Mouse (Mus musculus): ENCODE measurements around the gene Aff1.

Aff1 gene

DNA sequence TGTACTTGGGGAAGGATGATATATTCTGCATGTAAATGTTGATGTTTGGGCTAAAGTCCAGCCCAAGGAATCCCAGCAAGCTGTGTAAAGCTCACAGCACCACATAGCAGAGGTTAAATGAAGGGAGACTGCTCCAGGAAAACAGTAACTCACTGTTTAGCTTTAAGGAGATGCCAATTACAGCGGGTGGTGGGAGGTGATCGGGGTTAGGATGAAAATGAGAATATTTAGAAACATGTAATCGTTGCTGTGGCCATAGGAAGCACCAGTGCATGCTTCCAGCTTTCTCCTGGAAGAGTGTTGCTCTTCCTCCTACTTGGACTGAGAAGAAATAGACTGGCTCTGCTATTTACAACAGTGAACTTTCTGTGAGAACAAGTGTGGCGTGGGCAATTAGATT, 80.1 kb downstream of the Aff1 start:
- DNase-seq (ENCODE audit: low spot score): no peak

DNA sequence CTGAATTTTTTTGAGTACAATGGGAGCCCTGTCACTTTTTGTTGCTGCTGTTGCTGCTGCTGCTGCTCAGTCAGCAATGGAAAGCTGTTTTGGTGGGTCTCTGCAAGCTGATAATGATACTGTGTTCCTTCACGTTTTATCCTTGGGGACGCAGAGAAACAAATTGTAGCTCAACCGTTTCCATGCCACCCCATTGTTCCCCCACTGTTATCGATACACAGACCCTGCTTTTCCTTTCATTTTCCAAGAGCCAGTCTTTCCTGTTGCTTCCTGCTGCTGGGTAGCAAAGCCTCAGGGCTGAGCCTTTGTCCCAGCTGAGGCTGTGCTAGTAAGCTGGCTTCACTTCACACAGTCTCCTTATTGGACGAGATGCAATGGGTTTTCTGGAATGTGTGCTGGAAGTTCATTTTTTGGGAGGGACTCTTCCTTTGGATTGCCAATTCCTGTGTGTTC, 81.0 kb downstream of the Aff1 start:
- DNase-seq (ENCODE audit: low spot score): peak; percentile 40

DNA sequence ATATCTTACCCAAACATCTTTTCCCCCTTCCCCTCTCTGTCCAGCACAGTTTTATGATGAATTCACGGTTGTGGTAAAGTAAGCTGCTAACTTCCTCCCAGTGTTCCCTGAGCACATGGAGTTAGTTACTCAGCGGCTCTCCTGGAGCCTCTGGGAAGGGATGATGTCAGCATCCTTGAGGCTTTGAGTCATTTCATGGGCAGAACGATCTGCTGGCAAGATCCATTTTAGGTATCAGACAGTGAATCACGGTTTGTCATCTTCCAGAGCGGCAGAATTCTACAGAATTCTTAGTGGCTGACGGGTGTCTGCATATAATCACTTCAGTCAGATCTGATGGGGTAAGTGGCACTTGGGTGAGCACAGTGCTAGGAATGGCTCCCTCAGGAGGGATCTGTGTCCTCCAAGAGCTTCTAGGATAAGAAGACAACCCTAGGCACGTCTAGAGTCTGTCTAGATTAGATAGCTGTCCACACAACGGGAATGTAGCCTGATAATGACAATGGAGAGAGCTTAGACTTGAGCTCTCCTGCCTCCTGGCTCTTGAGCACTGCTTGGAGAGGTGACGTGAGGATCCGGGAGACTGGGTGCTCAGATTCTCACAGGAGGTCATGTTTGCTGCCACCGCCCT, 82.6 kb downstream of the Aff1 start:
- no peak for DNase-seq (ENCODE audit: low spot score)

DNA sequence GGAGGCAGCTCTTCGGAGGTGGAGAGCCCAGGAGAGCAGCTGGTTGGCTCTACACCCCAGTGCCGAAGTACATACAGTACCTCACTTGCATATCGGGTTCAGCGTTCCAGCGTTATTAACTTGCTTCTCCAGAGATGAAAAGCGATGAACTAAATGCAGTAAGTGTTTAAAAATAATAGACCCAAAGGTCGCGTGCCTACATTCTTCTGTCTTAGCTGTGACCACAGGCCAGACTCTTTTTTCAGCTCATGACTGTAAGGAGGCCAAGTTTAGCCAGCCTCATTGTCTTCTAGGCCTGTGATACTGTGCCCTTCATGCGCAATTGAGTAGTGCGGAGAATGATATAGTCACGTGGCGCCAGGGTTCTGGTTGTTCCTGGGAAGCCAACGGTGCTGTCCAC, 83.3 kb downstream of the Aff1 start:
- DNase-seq (ENCODE audit: low spot score): no peak

DNA sequence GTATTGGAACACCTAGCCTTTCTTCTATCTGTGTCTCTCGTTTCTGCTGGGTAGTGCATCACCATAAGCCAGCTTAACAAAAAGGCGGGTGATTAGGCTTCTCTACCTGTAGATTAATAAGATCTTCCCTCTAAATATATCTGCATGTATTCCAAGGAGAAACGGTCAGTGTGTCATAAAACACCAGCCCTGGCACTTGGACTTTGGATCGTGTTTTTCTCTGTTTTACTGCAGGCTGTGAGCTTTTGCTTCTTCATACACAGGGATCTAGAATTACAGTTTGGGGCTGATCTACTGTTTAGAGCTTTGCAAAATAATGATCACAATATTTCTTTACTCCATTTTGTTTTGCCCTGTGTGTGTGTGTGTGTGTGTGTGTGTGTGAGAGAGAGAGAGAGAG, 84.7 kb downstream of the Aff1 start:
- no peak for DNase-seq (ENCODE audit: low spot score)

DNA sequence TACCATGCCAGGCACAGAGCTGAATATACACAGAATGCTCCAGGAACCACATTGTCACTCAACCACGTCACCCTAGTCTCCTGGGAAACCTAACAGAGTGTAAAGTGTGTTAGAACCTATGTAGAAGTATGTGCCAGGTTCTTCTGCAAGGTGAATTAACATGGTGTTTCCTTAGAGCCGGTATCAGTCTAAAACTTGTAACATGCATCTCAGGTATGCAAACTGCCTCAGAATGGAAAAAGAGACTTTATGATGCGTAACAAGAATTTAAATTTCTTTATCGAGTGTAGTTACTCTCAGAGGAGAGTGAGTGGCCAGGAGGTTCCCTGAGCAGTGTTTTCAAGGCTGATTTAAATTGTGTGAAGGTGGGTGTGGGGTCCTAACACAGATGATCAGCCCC, 85.3 kb downstream of the Aff1 start:
- no peak for DNase-seq (ENCODE audit: low spot score)

DNA sequence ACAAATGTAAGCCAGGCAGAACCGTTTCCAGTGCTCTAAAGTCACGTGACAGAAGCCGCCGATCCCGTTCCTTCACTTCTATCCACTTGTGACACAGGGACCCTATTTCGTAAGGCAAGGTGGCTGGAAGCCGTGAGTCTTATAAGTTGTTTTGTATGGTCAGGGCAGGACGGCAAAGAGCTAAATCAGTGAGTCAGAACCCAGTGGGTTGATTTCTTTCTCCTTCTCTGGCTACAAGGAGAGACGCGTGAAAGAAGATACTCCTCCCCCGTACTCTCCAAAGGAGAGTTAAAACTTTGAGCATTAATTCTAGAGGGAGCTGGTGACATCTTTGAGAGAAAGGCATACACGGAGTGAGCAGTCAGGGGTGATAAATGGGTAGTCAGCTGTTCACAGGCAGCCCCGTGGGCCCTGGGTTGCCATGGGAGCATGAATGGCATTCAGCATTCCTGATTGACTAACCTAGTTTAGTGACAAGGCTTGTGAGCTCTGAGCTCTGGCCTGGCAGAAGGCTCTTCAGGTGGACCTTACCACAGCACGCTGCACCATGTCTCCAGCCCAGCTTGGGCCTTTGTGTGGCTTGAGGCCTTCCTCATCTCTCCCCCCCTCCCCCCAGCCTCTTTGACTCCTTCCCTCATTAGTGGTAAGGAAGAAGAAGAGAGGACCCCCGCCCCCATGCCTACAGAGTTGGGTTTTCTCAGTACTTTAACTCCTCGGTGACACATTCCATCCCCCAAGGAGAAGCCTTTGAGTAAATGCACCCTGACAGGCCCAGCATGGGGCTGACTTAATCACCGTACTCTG, 86.3 kb downstream of the Aff1 start:
- DNase-seq (ENCODE audit: low spot score): peak; percentile 43

DNA sequence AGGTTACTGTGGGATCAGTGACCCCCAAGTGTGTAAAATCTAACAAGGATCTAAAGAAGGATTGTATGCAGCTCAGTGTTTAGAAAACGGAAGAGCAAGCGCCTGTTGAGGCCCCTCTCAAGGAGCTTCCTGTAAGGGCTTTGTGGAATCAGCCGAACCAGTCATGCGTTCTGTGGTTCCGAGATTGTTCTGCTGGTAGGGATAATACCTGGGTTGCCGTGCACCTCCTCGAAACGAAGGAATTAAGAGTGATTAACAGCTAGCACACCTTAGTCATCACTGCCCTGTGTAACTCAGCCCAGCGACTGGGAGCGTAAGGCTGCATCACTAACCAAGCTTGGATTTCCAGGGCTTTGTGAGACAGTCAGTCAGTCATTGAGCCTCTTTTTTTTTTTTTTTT, 87.7 kb downstream of the Aff1 start:
- DNase-seq (ENCODE audit: low spot score): no peak

DNA sequence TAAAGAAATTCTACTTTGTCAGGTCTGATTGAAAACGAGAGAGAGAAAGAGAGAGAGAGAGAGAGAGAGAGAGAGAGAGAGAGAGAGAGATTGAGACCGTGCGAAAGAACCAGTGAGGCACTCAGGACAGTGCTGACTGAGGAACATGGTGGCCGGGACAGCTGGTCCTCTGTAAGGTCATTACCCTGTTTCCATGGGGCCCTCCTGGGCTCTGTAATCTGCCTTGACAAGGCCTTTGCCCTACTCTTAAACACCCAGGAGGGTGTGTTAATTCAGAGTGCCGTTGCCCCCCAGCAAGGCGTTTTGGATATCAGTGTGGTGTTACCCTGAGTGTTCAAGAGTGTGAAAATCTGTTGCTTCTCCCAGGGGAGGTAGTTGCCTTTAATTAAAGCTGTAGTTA, 88.1 kb downstream of the Aff1 start:
- DNase-seq (ENCODE audit: low spot score): no peak

DNA sequence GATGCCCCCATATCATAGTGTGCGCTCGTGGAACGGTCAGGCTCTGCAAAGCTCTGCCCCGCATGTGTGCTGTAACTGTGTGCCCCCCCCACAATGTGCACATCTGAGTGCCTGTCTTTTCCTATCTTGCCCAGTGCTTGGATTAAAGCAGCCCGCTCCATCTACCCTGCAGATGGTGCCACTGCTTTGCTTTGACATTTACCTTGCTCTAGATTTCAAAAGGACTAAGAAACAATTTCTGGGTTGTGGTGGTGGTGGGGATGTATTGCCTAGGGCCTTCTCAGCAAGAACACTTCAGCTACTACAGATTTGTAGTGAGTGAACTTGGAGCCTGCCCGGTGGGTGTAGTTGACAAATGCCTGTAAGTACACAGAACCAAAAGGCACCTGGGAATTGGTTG, 88.7 kb downstream of the Aff1 start:
- no peak for DNase-seq (ENCODE audit: low spot score)

DNA sequence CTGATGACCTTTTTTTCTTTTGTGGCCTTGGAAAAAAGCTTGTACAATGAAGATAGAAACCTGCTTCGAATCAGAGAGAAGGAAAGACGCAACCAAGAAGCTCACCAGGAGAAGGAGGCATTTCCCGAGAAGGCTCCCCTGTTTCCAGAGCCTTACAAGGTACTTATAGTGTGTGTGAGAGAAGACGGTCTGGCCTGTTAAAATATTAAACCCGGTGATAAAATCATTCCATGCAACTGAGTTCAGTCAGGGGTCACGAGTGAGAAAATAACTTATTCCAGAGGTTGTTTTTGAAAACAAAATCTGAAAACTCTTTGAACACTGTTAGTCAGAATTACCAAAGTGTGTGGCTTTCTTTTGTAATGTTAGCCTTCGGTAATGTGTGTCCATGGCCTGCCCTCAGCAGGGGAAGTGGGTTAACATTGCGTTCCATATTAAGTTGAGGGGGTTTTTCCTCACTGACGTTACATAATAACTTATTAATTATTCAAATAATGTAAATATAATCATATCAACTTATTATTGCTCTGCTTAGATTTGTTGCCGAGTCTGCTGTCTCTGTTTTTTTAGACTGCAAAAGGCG, 91.0 kb downstream of the Aff1 start:
- no peak for DNase-seq (ENCODE audit: low spot score)

DNA sequence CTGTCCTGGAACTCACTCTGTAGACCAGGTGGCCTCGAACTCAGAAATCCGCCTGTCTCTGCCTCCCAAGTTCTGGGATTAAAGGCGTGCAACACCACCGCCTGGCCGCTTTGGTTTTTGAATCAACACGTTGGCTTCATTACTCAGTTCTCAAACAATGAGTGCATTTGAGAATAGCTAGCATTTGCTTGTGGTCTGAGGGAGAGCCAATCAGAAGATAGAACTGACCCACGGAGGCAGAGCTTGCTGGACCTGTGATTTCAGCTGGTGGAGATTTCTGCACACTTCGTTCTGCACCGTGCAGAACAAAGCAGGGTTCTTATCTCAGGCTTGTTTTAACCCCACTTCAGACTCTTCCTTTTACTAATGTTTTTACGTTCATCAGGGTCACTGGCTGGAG, 93.9 kb downstream of the Aff1 start:
- DNase-seq (ENCODE audit: low spot score): no peak

DNA sequence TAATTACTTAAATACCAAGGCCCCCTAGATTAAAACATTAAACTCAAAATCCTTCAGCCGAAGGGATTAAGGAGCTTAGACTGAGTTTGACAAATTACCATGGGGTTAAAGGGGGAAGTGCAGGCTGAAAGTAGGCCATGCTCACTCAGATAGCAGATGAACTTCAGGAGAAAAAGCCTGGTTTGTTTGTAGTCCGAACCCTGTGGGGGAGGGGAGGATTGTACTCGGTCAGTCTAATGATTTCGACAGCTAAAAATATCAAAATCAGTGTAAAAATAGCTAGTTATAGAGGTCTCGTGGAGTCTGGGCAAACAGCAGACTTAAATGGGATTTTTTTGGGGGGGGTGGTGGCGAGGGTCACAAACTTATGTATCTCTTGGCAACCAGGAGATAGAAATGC, 96.3 kb downstream of the Aff1 start:
- no peak for DNase-seq (ENCODE audit: low spot score)

DNA sequence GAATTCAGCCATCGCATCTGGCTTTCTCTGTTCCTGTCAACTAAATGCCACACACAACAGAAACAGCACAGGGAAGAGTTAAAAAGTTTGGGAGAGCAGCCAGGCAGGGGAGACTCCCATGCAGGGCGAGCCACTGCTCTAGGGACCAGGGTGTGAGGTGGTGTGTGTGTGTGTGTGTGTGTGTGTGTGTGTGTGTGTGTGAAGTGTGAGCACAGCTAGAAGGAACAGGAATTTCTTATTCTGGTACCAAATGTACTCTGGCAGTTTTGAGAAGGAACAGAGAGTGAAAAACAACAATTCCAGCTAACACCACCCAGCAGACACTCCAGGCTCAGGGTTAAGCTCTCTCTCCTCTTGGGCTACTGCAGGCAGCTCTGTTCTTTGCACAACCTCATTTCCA, 96.8 kb downstream of the Aff1 start:
- DNase-seq (ENCODE audit: low spot score): peak; percentile 51

DNA sequence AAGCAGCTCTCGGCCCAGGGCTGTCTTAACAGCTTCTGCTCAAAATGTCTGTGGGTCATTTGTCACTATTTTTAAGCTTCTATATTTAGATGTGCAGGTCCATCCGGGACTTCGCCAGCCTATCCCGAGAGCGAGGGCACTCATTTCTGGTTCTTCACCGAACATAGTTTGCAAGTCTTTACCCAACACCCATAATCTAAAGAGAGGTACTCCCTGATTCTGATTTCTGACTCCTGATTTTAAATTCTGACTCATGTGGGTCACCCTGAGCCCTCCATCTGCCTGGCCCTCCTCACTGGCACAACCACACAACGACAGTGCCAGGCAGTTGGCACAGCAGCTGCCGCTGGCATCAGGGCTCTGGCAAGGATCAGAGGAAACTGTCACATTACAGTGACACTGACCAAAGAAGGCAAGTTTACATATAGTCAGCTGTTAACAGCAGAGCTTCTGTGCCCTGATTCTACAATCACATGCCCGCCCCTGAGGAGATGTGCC, 97.5 kb downstream of the Aff1 start:
- no peak for DNase-seq (ENCODE audit: low spot score)

DNA sequence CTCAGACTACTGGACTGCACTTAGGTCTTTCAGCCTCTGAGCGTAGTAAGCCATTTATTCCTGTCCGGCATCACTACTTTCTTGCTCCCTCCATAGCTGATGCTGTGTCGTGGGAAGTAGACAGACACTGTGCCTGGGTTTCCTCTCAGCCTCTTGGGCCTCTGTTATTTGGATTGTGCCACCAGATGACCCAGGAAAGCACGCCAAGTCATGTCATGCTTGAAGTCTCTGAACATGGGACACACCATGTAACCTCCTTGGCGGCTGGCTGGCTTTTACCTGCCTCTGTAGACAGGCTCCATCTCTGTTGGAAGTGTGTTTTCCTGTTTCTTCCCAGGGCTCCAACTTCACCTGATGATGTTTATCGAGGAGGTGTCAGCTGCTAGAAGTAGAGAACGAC, 99.6 kb downstream of the Aff1 start:
- DNase-seq (ENCODE audit: low spot score): no peak

DNA sequence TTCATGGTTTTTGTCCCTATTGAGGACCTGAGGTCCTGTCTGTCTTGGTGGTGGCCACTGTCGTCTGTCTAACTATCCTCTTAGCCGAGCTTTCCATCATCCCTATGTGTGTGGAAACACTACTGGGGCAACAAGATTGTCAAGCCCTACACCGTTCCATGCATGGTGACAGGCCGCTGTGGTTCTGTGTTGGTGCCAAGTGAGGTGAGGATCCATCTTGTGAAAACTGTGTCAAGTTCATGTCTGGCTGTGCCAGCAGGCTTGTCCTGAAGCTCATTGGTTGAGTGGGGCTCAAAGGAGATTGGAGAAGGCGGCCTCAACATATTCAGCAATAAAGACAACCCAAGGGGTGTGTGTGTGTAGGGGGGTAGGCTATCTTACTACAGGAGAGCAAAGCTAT, 102.9 kb downstream of the Aff1 start:
- DNase-seq (ENCODE audit: low spot score): no peak

DNA sequence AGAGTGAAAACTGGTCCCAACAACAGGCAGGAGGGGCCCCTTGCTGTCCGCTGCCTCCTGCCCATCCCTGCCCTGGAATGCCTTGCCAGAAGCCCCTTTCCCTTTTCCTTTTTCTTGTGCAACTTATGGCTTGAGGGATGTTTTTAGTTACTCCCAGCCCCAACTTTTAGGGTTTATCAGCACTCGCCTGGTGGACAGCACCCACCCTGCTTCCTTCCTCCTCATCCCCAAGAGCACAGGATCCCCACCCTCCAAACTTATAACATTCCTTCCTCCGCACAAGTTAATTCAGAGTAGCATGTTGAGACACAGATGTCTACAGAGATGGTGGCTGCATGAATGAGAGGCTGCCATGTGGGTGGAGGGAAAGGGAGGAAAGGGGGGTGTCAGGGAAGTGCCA, 103.9 kb downstream of the Aff1 start:
- DNase-seq (ENCODE audit: low spot score): no peak

DNA sequence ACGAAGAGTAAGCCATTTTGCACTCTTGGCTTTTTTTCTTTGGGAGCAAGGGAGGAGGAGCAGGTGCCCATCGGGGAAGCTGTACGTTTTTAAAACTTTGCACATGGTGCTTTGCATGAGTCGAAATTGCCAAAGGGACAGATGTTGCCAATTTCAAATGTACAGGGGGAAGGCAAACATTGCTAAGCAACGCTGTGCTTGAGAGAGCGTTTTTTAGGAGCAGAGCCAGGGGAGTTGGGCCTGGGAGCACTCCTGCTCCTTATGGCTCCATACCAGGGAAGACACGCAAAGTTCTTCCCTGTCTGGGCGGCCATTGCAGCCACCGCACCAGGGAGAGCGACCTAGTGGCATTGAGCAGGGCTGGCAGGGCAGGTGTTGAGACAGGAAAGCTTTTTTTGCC, 105.6 kb downstream of the Aff1 start:
- no peak for DNase-seq (ENCODE audit: low spot score)

DNA sequence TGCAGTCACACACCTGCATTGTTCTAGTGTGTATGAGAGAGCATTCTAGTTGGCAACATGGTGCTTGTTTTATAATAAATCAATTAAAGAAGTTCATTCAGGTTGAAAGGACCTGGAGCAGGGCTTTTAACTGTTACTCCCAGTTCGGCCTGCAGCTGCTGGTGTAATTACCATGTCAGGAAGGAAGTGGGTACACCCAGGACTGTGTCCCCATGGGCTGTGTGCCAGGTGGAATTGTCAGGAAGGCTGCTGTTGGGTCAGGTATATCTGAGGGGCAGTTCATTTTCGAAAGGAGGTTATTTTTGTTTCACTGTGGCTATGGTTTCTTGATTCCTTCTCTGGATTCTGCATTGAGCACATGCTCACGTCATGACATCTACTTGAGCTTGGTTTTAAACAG, 107.3 kb downstream of the Aff1 start:
- no peak for DNase-seq (ENCODE audit: low spot score)

DNA sequence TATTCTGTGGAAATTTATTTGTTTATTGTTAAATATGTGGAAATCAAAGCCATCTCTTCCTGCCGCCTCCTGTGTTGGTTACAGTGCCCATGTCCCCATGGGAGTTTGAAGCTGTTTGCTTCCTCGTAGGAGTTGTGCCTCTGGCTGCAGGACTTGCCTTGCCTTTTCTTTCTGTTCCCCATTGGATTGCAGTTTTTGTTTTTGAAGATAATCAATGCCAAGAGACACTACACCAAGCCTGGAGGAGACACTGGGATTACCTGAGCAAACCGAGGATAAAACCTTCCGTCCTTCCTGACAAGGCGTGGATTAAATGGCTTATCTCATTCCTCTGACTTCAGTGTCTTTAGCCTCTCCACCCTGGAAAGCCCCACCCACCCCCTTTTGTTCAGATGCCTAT, 107.8 kb downstream of the Aff1 start:
- no peak for DNase-seq (ENCODE audit: low spot score)

DNA sequence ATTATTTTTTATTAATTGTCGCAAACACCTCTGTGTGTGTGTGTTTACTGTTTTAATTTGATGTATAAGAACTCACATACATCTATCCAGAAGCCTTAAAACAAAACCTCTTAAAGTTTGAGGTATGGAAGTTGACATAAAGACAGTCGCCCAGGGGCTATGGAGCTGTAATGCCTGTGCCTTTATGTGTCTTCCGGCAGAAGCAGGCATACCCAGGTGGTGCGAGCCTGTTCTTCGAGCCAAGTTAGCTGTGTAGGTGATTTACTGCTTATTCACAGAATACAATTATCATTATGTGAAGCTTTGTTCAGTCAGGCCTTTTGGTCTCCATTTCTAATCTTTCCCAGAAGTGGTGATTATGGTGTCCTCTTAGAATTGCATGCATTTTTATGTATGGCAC, 111.2 kb downstream of the Aff1 start:
- DNase-seq (ENCODE audit: low spot score): no peak

DNA sequence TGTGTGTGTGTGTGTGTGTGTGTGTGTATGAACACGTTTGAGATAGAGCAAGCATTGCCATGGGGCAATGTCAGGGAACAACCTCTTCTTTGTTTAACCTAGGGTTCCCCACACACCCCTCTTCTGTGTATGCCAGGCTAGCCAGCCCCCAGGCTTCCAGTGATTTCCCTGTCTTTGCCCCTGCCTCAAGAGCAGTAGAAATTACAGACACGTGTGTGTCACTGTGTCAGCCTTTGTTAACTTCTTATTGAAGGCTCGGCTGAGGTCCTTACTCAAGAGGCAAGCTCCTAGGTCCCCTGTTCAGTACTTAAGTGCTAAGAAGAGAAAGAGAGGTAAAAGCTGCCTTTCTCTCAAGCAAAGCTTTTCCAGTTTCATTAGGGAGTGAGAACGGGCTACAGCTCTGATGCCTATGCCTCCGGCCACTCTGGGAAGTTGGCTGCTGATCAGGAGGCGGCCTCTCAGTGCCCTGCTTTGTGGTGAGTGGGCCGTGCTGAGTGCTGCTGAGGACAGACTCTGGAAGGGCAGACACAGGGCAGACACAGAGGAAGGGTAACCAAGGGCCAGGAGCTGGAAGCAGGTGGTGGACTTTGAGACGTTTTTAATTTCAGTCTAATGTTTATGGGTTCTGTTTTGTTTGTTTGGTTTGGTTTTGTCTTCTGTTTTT, 111.9 kb downstream of the Aff1 start:
- peak; percentile 43 for DNase-seq (ENCODE audit: low spot score)
